Mouse (Mus musculus) left cerebral cortex, adult 2 months (tissue): Measurements from ENCODE around the gene Gucy2c. TPM values are rescaled to one million over a fixed set of nuclear protein-coding genes. Genes with fewer than 3 reads are reported as not detected.

Experiments
- DNase-seq, 2 experiments: peaks; one replicate each; pipeline ENCODE4 v3.0.0; 2021 to 2022; ENCODE audit warnings: low spot score in 2 of 2, mixed read lengths in 1 of 2; ENCODE audit errors: extremely low spot score in 1 of 2
- H3K27ac ChIP-seq: fragments of 200-600 bp; 2 replicates; pipeline ENCODE4 v1.8.1; 2022
- H3K4me3 ChIP-seq: fragments of 200-600 bp; 2 replicates; pipeline ENCODE4 v1.8.1; 2022
- CTCF ChIP-seq: fragments of 200-600 bp; IDR thresholded peaks from 2 replicates; pipeline ENCODE4 v1.8.1; 2022; ENCODE audit warnings: antibody characterized with exemption, mild to moderate bottlenecking, moderate library complexity
- intact Hi-C: fragments of 180-260 bp; cut with DNase I; formaldehyde crosslinking; loops from one replicate; pipeline ENCODE4 v1.15.1; 2025
- total RNA-seq, 2 experiments: library from RNA; stranded (reverse); gene quantifications; 2 replicates each; pipeline ENCODE4 v1.2.3; 2021

The Gucy2c gene
- total RNA-seq, 2 experiments from 2014 or later: 0.38 to 0.40 TPM

GRCm38 (mm10) chr6:136674935-136675334 is 106.6 kb downstream of the Gucy2c start:
- Histone ChIP-seq H3K27ac (no peak overlapping the region), H3K4me3 (no peak overlapping the region)
- no peak for DNase-seq
- intact Hi-C loops: no loop called here
- no peak for TF ChIP-seq CTCF

GRCm38 (mm10) chr6:136672467-136672866 is 109.1 kb downstream of the Gucy2c start:
- intact Hi-C loops: no loop called here
- Histone ChIP-seq H3K27ac (no peak overlapping the region), H3K4me3 (no peak overlapping the region)
- peak; percentile 18 for TF ChIP-seq CTCF
- peak; percentile 52 to 59 for DNase-seq

GRCm38 (mm10) chr6:136669274-136669673 is 112.3 kb downstream of the Gucy2c start:
- no peak for DNase-seq
- intact Hi-C loops: no loop called here
- no peak for TF ChIP-seq CTCF

GRCm38 (mm10) chr6:136668266-136668986 is 113.1 kb downstream of the Gucy2c start:
- TF ChIP-seq CTCF: no peak
- H3K4me3 ChIP-seq: no peak overlapping the region
- H3K27ac ChIP-seq: no peak overlapping the region
- intact Hi-C loops: no loop called here
- DNase-seq: no peak

More at GRCm38 (mm10) chr6:136669274-136669673, 112.3 kb downstream of the Gucy2c start:
- Histone ChIP-seq H3K27ac (no peak overlapping the region), H3K4me3 (no peak overlapping the region)

GRCm38 (mm10) chr6:136662063-136662462 is 119.5 kb downstream of the Gucy2c start:
- intact Hi-C loops: no loop called here
- no peak for TF ChIP-seq CTCF
- DNase-seq: no peak
- Histone ChIP-seq H3K4me3 (no peak overlapping the region), H3K27ac (no peak overlapping the region)

GRCm38 (mm10) chr6:136661706-136662016 is 119.9 kb downstream of the Gucy2c start, which contains the start of gene Plbd1:
Gene Plbd1, minus strand, starts transcription at chr6:136661928.
- TF ChIP-seq CTCF: no peak
- Histone ChIP-seq H3K27ac (no peak within 1 kb of the TSS), H3K4me3 (no peak within 1 kb of the TSS)
- no peak for DNase-seq
- intact Hi-C loops: no loop called here

GRCm38 (mm10) chr6:136660831-136661705 is 120.5 kb downstream of the Gucy2c start:
- no peak for DNase-seq
- intact Hi-C loops: no loop called here
- TF ChIP-seq CTCF: no peak
- no peak overlapping the region for H3K27ac ChIP-seq
- no peak overlapping the region for H3K4me3 ChIP-seq

- no peak for DNase-seq
- H3K27ac ChIP-seq: no peak overlapping the region
- no peak overlapping the region for H3K4me3 ChIP-seq
- no peak for TF ChIP-seq CTCF
- intact Hi-C loops: no loop called here
Observed at GRCm38 (mm10) chr6:136659226-136659625, 122.3 kb downstream of the Gucy2c start.

GRCm38 (mm10) chr6:136658303-136658702 is 123.3 kb downstream of the Gucy2c start:
- TF ChIP-seq CTCF: no peak
- H3K4me3 ChIP-seq: no peak overlapping the region
- intact Hi-C loops: no loop called here
- no peak overlapping the region for H3K27ac ChIP-seq
- no peak for DNase-seq

GRCm38 (mm10) chr6:136655786-136656185 is 125.8 kb downstream of the Gucy2c start:
- intact Hi-C loops: loop anchor here (2.0 kb wide), 1 partner anchor 33 kb away; no protein-coding TSS in a partner anchor
- DNase-seq: no peak
- Histone ChIP-seq H3K4me3 (no peak overlapping the region), H3K27ac (no peak overlapping the region)
- no peak for TF ChIP-seq CTCF

- no peak for TF ChIP-seq CTCF
- no peak overlapping the region for H3K4me3 ChIP-seq
- no peak for DNase-seq
- no peak overlapping the region for H3K27ac ChIP-seq
- intact Hi-C loops: no loop called here
Observed at GRCm38 (mm10) chr6:136654470-136654869, 127.1 kb downstream of the Gucy2c start.

- Histone ChIP-seq H3K27ac (no peak overlapping the region), H3K4me3 (no peak overlapping the region)
- DNase-seq: no peak
- intact Hi-C loops: no loop called here
- TF ChIP-seq CTCF: no peak
Observed at GRCm38 (mm10) chr6:136653331-136653730, 128.2 kb downstream of the Gucy2c start.
